In genomic region chr8:104042434-104042833, GRCm38 (mm10) we compare ENCODE assay signal across 11 mouse cellular contexts. TPM values are rescaled to one million over a fixed set of nuclear protein-coding genes. Genes with fewer than 3 reads are reported as not detected.
A peak's percentile ranks its signal among the peaks of the same experiment; 100 is the strongest.
DNase-seq lines count a peak whose midpoint lies in the region; ATAC-seq and TF ChIP-seq lines count a peak whose summit lies in the region.
"Had no signal": no experiment of that assay in that cellular context is flagged by ENCODE, and none has a peak within 500 bp of the region (broad histone marks: within the 10 kb centered on the region; RNA-seq: fewer than 3 reads in every experiment).

No protein-coding gene starts in this region.

- H3K9ac ChIP-seq in neural tube, embryonic 15.5 days (replicated peaks) = no peak overlapping the region
- no peak overlapping the region for H3K9ac ChIP-seq in lung, postnatal 0 days (replicated peaks; ENCODE audit: low read depth)
- H3K9ac ChIP-seq: limb, embryonic 12.5 days; neural tube, embryonic 12.5 days had no signal

- WGBS in neural tube, embryonic 15.5 days = 35% methylated on average over 8 of the region's 8 CpGs
- WGBS in lung, postnatal 0 days = 9% methylated on average over 8 of the region's 8 CpGs

- H3K27ac ChIP-seq in neural tube, embryonic 15.5 days (replicated peaks) = no peak overlapping the region
- no peak overlapping the region for H3K27ac ChIP-seq in lung, postnatal 0 days (ENCODE audit: low read length)
- H3K27ac ChIP-seq: limb, embryonic 12.5 days; neural tube, embryonic 12.5 days had no signal

- DNase-seq in frontal cortex, postnatal 14 days (ENCODE audit: low spot score in 2 of 2) = no peak
- DNase-seq in neural tube, embryonic 10.5 days (ENCODE audit: extremely low spot score, low spot score) = peak; percentile 27
- DNase-seq in lung, postnatal 0 days (ENCODE audit: low spot score) = peak; percentile 52
- DNase-seq in thymus, postnatal 4 days = peak; percentile 84
- no peak for DNase-seq in cerebellum, postnatal 10 days
- no peak for DNase-seq in urinary bladder, adult 2 months (ENCODE audit: low spot score)
- DNase-seq: heart, postnatal 36 days had no signal

- TF ChIP-seq EP300 in lung, postnatal 0 days (IDR thresholded peaks at IDR 0.05) = no peak

- no peak for TF ChIP-seq CTCF in lung, postnatal 0 days (IDR thresholded peaks at IDR 0.05)

- no peaks in the 10 kb centered on the region for H3K9me3 ChIP-seq in neural tube, embryonic 15.5 days (replicated peaks)
- H3K9me3 ChIP-seq in lung, postnatal 0 days (ENCODE audit: low read length) = no peaks in the 10 kb centered on the region
- H3K9me3 ChIP-seq: limb, embryonic 12.5 days had no signal

- H3K4me2 ChIP-seq in neural tube, embryonic 15.5 days = no peak overlapping the region
- no peak overlapping the region for H3K4me2 ChIP-seq in lung, postnatal 0 days (replicated peaks; ENCODE audit: low read depth, low read length)
- H3K4me2 ChIP-seq: limb, embryonic 12.5 days; neural tube, embryonic 12.5 days had no signal

- no peaks in the 10 kb centered on the region for H3K27me3 ChIP-seq in neural tube, embryonic 15.5 days (replicated peaks)
- no peaks in the 10 kb centered on the region for H3K27me3 ChIP-seq in lung, postnatal 0 days (replicated peaks; ENCODE audit: insufficient read depth, low read length)
- H3K27me3 ChIP-seq: limb, embryonic 12.5 days; neural tube, embryonic 12.5 days had no signal

- peak; percentile 36; the same call in 1 of the 2 replicates for ATAC-seq in frontal cortex, adult (ENCODE audit: low TSS enrichment)
- no peak for ATAC-seq in neural tube, embryonic 15.5 days (ENCODE audit: low FRiP score)
- ATAC-seq in lung, postnatal 0 days = peak; percentile 59

- H3K36me3 ChIP-seq in neural tube, embryonic 15.5 days = no peaks in the 10 kb centered on the region
- H3K36me3 ChIP-seq in lung, postnatal 0 days (ENCODE audit: insufficient read depth, low read length) = no peaks in the 10 kb centered on the region
- H3K36me3 ChIP-seq: limb, embryonic 12.5 days; neural tube, embryonic 12.5 days had no signal

- 0 out of 2 replicates have a peak, but pooled peaks cover 3% of the 10 kb centered on the region for H3K4me1 ChIP-seq in neural tube, embryonic 15.5 days
- no peaks in the 10 kb centered on the region for H3K4me1 ChIP-seq in lung, postnatal 0 days (ENCODE audit: insufficient read depth, low read depth, low read length)
- H3K4me1 ChIP-seq: neural tube, embryonic 12.5 days had no signal

- H3K4me3 ChIP-seq in neural tube, embryonic 15.5 days (replicated peaks) = no peak overlapping the region
- H3K4me3 ChIP-seq in lung, postnatal 0 days (ENCODE audit: low read depth, low read length) = no peak overlapping the region
- H3K4me3 ChIP-seq: limb, embryonic 12.5 days; neural tube, embryonic 12.5 days had no signal

RNA-seq across cellular contexts. Expression of gene Cdh5, which starts 59.0 kb away (rescaled TPM):
- polyA plus RNA-seq in neural tube, embryonic 15.5 days (2015; fragmentation: Nextera tagmentation; extraction: Ambion mirVana) = 12.5 and 17.7 TPM in 2 replicates
- 99.0 and 100 TPM in 2 replicates for polyA plus RNA-seq in lung, postnatal 0 days (2015; fragmentation: Nextera tagmentation; extraction: Ambion mirVana)
- polyA plus RNA-seq in urinary bladder, adult 2 months (2012; rRNA removed) = 15.9 and 29.1 TPM in 2 replicates

Comparison
In these comparisons a context has a peak if more than half of its experiments do, and no peak if none do; other contexts are left out.
1. DNase-seq: peak in neural tube, embryonic 10.5 days (single experiment), lung, postnatal 0 days (single experiment) and thymus, postnatal 4 days (single experiment); none in frontal cortex, postnatal 14 days (0 of 2), cerebellum, postnatal 10 days (0 of 2) and urinary bladder, adult 2 months (single experiment).